Mouse (Mus musculus): ENCODE results near the gene Znhit1.

DNA sequence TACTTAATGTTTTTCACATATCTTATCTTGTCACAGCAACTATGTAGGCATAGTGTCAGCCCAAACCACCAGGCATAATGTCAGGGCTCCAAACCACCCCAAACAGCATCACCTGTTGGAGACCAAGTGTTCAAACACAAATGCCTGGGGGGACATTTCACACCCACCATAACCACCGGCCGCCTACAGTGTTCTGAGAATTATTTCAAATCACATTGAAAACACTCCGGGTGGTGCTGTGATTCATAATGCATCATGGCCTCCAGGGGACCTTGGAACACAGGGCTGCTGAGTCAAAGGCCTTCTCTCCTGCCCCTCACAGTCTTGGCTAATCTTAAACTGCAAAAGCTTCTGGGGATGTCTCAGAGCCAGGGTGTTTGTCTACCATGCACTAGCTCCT, 28.1 kb upstream of the Znhit1 start:
- TF ChIP-seq CTCF (conservative IDR thresholded peaks at IDR 0.05; ENCODE audit: low read length) (no peak), POU5F1 (IDR thresholded peaks at IDR 0.05; ENCODE audit: borderline replicate concordance, low read length) (no peak), NANOG (IDR thresholded peaks at IDR 0.05; ENCODE audit: borderline replicate concordance, low read length) (no peak)

All from E14TG2a.4 (cell line).